Mouse (Mus musculus) neural tube, embryonic 10.5 days (tissue): Measurements from ENCODE around the gene Epha4.

Source experiments
- DNase-seq: peaks from one replicate; pipeline ENCODE4 v3.0.0-alpha.2; 2017; ENCODE audit warnings: low spot score; ENCODE audit errors: extremely low spot score

The Epha4 gene

GRCm38 (mm10) chr1:77318597-77319127 is 196.2 kb downstream of the Epha4 start:
- no peak for DNase-seq
